ENCODE assay signal across 8 mouse cellular contexts in genomic region chr10:59149956-59150383, GRCm38 (mm10).
DNase-seq lines count a peak whose midpoint lies in the region; ATAC-seq and TF ChIP-seq lines count a peak whose summit lies in the region.

No protein-coding gene starts in this region.

- in situ Hi-C loops in ES-E14 (cut with MboI; ENCODE audit: low sequenced_read_pairs in 2 of 2, unreplicated experiment in 2 of 2): no loop called here

- intact Hi-C loops in gastrocnemius, adult 2 months (cut with DNase I): loop anchor here (1.0 to 2.0 kb wide), 2 partner anchors 41 to 337 kb away; partner anchors contain the start of gene Sh3rf3
- intact Hi-C loops in left cerebral cortex, postnatal 14 days (cut with DNase I): loop anchor here (2.0 kb wide), 2 partner anchors 41 to 337 kb away; partner anchors contain the start of gene Sh3rf3

- WGBS in hindbrain, embryonic 16.5 days: 17% methylated on average over 8 of the region's 8 CpGs
- 15% methylated on average over 8 of the region's 8 CpGs for WGBS in midbrain, embryonic 16.5 days

- no peak overlapping the region for H3K27ac ChIP-seq in ES-E14 (ENCODE audit: insufficient read depth, low read depth, low read length, poor library complexity, severe bottlenecking)
- H3K27ac ChIP-seq in gastrocnemius, adult 2 months: no peak overlapping the region
- no peak overlapping the region for H3K27ac ChIP-seq in hindbrain, embryonic 16.5 days (ENCODE audit: low read depth, low read length)
- H3K27ac ChIP-seq in midbrain, embryonic 16.5 days (ENCODE audit: low read length): no peak overlapping the region

- TF ChIP-seq CTCF in gastrocnemius, adult 2 months (IDR thresholded peaks at IDR 0.05): peak; percentile 79

- H3K9ac ChIP-seq in ES-E14 (ENCODE audit: insufficient read depth, low read depth, low read length, poor library complexity, severe bottlenecking): no peak overlapping the region
- no peak overlapping the region for H3K9ac ChIP-seq in hindbrain, embryonic 16.5 days (ENCODE audit: low read depth, low read length)
- no peak overlapping the region for H3K9ac ChIP-seq in midbrain, embryonic 16.5 days (ENCODE audit: low read depth, low read length)

- H3K36me3 ChIP-seq in ES-E14 (ENCODE audit: control insufficient read depth, insufficient read depth, low read length, poor library complexity, severe bottlenecking): no peaks in the 10 kb centered on the region
- H3K36me3 ChIP-seq in hindbrain, embryonic 16.5 days (ENCODE audit: control insufficient read depth, insufficient read depth, low read length): no peaks in the 10 kb centered on the region
- no peaks in the 10 kb centered on the region for H3K36me3 ChIP-seq in midbrain, embryonic 16.5 days (ENCODE audit: control insufficient read depth, insufficient read depth, low read length)

- H3K9me3 ChIP-seq in ES-E14 (ENCODE audit: control insufficient read depth, insufficient read depth, low read depth, low read length): no peaks in the 10 kb centered on the region
- no peaks in the 10 kb centered on the region for H3K9me3 ChIP-seq in hindbrain, embryonic 16.5 days (ENCODE audit: control insufficient read depth, low read length)
- no peaks in the 10 kb centered on the region for H3K9me3 ChIP-seq in midbrain, embryonic 16.5 days (replicated peaks; ENCODE audit: control insufficient read depth, low read length, poor library complexity, severe bottlenecking)

- no peaks in the 10 kb centered on the region for H3K4me1 ChIP-seq in ES-E14 (ENCODE audit: control insufficient read depth in 2 of 2, insufficient read depth in 2 of 2, low read length in 2 of 2, poor library complexity in 1 of 2)
- H3K4me1 ChIP-seq in hindbrain, embryonic 16.5 days (ENCODE audit: control insufficient read depth, insufficient read depth, low read depth, low read length): peaks cover 4% of the 10 kb centered on the region; the same call in 1 of the 2 replicates
- H3K4me1 ChIP-seq in midbrain, embryonic 16.5 days (ENCODE audit: control insufficient read depth, insufficient read depth, low read length): no peaks in the 10 kb centered on the region

- DNase-seq in 3T3-L1 (ENCODE audit: low read depth, low spot score): peak; percentile 84
- DNase-seq in ES-E14 (ENCODE audit: low read depth, low spot score): peak; percentile 40
- DNase-seq in cerebellum, adult 9-11 months: peak; percentile 9
- peak; percentile 49 for DNase-seq in gastrocnemius, adult 2 months
- DNase-seq in left cerebral cortex, postnatal 14 days (ENCODE audit: low spot score in 2 of 2): peak; percentile 76 to 80
- peak; percentile 11 to 19 for DNase-seq in thymus, postnatal 36 days

- no peaks in the 10 kb centered on the region; the same call in 1 of the 2 replicates for H3K27me3 ChIP-seq in hindbrain, embryonic 16.5 days (replicated peaks; ENCODE audit: control insufficient read depth, insufficient read depth, low read length)
- H3K27me3 ChIP-seq in midbrain, embryonic 16.5 days (ENCODE audit: control insufficient read depth, insufficient read depth, low read depth, low read length): no peaks in the 10 kb centered on the region; the same call in 1 of the 2 replicates

- H3K4me3 ChIP-seq in ES-E14 (ENCODE audit: insufficient read depth in 1 of 2, low read depth in 1 of 2, low read length in 2 of 2, poor library complexity in 1 of 2, severe bottlenecking in 1 of 2): no peak overlapping the region
- H3K4me3 ChIP-seq in gastrocnemius, adult 2 months: no peak overlapping the region; the same call in 1 of the 2 replicates
- H3K4me3 ChIP-seq in hindbrain, embryonic 16.5 days (ENCODE audit: low read length): no peak overlapping the region
- no peak overlapping the region for H3K4me3 ChIP-seq in midbrain, embryonic 16.5 days (ENCODE audit: low read depth, low read length)

- peak; percentile 87 for ATAC-seq in hindbrain, embryonic 16.5 days
- peak; percentile 57 for ATAC-seq in midbrain, embryonic 16.5 days

- peak overlapping the region; percentile 29; the same call in 1 of the 2 replicates for H3K4me2 ChIP-seq in hindbrain, embryonic 16.5 days (ENCODE audit: low read length)
- no peak overlapping the region for H3K4me2 ChIP-seq in midbrain, embryonic 16.5 days (ENCODE audit: low read length)

TF ChIP-seq in ES-E14, 5 proteins besides CTCF, POLR2A, EP300 and RAD21:
- TF ChIP-seq ZNF384 (IDR thresholded peaks at IDR 0.05; ENCODE audit: low read depth, low read length) (no peak), MAFK (IDR thresholded peaks at IDR 0.05; ENCODE audit: insufficient read depth, low read depth, low read length) (no peak), CHD2 (IDR thresholded peaks at IDR 0.05; ENCODE audit: low read depth, low read length) (no peak), ZC3H11A (IDR thresholded peaks at IDR 0.05; ENCODE audit: borderline replicate concordance, low read depth, low read length) (no peak), HCFC1 (IDR thresholded peaks at IDR 0.05; ENCODE audit: borderline replicate concordance, insufficient read depth, low read length) (no peak)

Comparison
In these comparisons a context has a peak if more than half of its experiments do, and no peak if none do; other contexts are left out.
1. DNase-seq: peak in every context shown above with its lines; median percentile 84 in 3T3-L1; 78 in left cerebral cortex, postnatal 14 days; 49 in gastrocnemius, adult 2 months; 40 in ES-E14; 15 in thymus, postnatal 36 days; 9 in cerebellum, adult 9-11 months.